Mouse (Mus musculus): ENCODE data around the gene Arhgap15. TPM values are rescaled to one million over a fixed set of nuclear protein-coding genes. Genes with fewer than 3 reads are reported as not detected.

Gene Arhgap15
- polyA plus RNA-seq, 1 experiment from 2014 or later: 0.38 TPM

- ATAC-seq (ENCODE audit: low FRiP score): no peak
- no peaks in the 10 kb centered on the region for H3K9me3 ChIP-seq
- H3K36me3 ChIP-seq (replicated peaks): no peaks in the 10 kb centered on the region
- H3K4me1 ChIP-seq: no peaks in the 10 kb centered on the region
- no peak overlapping the region for H3K4me3 ChIP-seq (replicated peaks)
- no peak overlapping the region for H3K27ac ChIP-seq
- WGBS: 45% methylated on average over 2 of the region's 2 CpGs
- H3K9ac ChIP-seq: no peak overlapping the region
- no peak overlapping the region for H3K4me2 ChIP-seq
- H3K27me3 ChIP-seq: no peaks in the 10 kb centered on the region
Observed at GRCm38 (mm10) chr2:44349101-44349500, 600.5 kb downstream of the Arhgap15 start.

- Histone ChIP-seq H3K9ac (no peak overlapping the region), H3K4me3 (replicated peaks) (no peak overlapping the region), H3K27me3 (peaks cover 3% of the 10 kb centered on the region; the same call in 1 of the 2 replicates), H3K9me3 (no peaks in the 10 kb centered on the region), H3K4me1 (no peaks in the 10 kb centered on the region), H3K4me2 (no peak overlapping the region), H3K36me3 (replicated peaks) (no peaks in the 10 kb centered on the region), H3K27ac (no peak overlapping the region)
- ATAC-seq (ENCODE audit: low FRiP score): no peak
- WGBS: 81% methylated on average over 7 of the region's 7 CpGs
Observed at GRCm38 (mm10) chr2:44352885-44353284, 604.3 kb downstream of the Arhgap15 start.

- Histone ChIP-seq H3K9ac (no peak overlapping the region), H3K27me3 (peaks cover 3% of the 10 kb centered on the region; the same call in 1 of the 2 replicates), H3K4me1 (no peaks in the 10 kb centered on the region), H3K9me3 (no peaks in the 10 kb centered on the region), H3K27ac (no peak overlapping the region), H3K4me2 (no peak overlapping the region), H3K36me3 (replicated peaks) (no peaks in the 10 kb centered on the region), H3K4me3 (replicated peaks) (no peak overlapping the region)
- WGBS: 90% methylated on average over 4 of the region's 4 CpGs
- no peak for ATAC-seq (ENCODE audit: low FRiP score)
Observed at GRCm38 (mm10) chr2:44353594-44353993, 605.0 kb downstream of the Arhgap15 start.

GRCm38 (mm10) chr2:44354786-44355185, 606.2 kb downstream of the Arhgap15 start:
- H3K27me3 ChIP-seq: peaks cover 3% of the 10 kb centered on the region; the same call in 1 of the 2 replicates
- WGBS: 89% methylated on average over 4 of the region's 4 CpGs
- no peaks in the 10 kb centered on the region for H3K9me3 ChIP-seq
- H3K4me1 ChIP-seq: no peaks in the 10 kb centered on the region
- no peak overlapping the region for H3K9ac ChIP-seq
- no peaks in the 10 kb centered on the region for H3K36me3 ChIP-seq (replicated peaks)
- no peak overlapping the region for H3K27ac ChIP-seq
- no peak overlapping the region for H3K4me2 ChIP-seq
- ATAC-seq (ENCODE audit: low FRiP score): no peak
- H3K4me3 ChIP-seq (replicated peaks): no peak overlapping the region

GRCm38 (mm10) chr2:44355316-44355715, 606.7 kb downstream of the Arhgap15 start:
- ATAC-seq (ENCODE audit: low FRiP score): no peak
- H3K4me3 ChIP-seq (replicated peaks): no peak overlapping the region
- H3K9me3 ChIP-seq: no peaks in the 10 kb centered on the region
- H3K27me3 ChIP-seq: peaks cover 3% of the 10 kb centered on the region; the same call in 1 of the 2 replicates
- 78% methylated on average over 11 of the region's 11 CpGs for WGBS
- H3K27ac ChIP-seq: no peak overlapping the region
- H3K4me1 ChIP-seq: no peaks in the 10 kb centered on the region
- H3K4me2 ChIP-seq: no peak overlapping the region
- no peaks in the 10 kb centered on the region for H3K36me3 ChIP-seq (replicated peaks)
- H3K9ac ChIP-seq: no peak overlapping the region

- no peak overlapping the region for H3K4me3 ChIP-seq (replicated peaks)
- H3K27me3 ChIP-seq: peaks cover 3% of the 10 kb centered on the region; the same call in 1 of the 2 replicates
- no peaks in the 10 kb centered on the region for H3K36me3 ChIP-seq (replicated peaks)
- H3K9me3 ChIP-seq: no peaks in the 10 kb centered on the region
- H3K4me1 ChIP-seq: no peaks in the 10 kb centered on the region
- H3K27ac ChIP-seq: no peak overlapping the region
- WGBS: 88% methylated on average over 5 of the region's 5 CpGs
- ATAC-seq (ENCODE audit: low FRiP score): no peak
- H3K4me2 ChIP-seq: no peak overlapping the region
- H3K9ac ChIP-seq: no peak overlapping the region
Observed at GRCm38 (mm10) chr2:44356248-44356886, 607.7 kb downstream of the Arhgap15 start.

GRCm38 (mm10) chr2:44356887-44357251, 608.2 kb downstream of the Arhgap15 start:
- no peak overlapping the region for H3K27ac ChIP-seq
- no peaks in the 10 kb centered on the region for H3K36me3 ChIP-seq (replicated peaks)
- H3K4me2 ChIP-seq: no peak overlapping the region
- no peak overlapping the region for H3K4me3 ChIP-seq (replicated peaks)
- H3K9ac ChIP-seq: no peak overlapping the region
- H3K27me3 ChIP-seq: peaks cover 3% of the 10 kb centered on the region; the same call in 1 of the 2 replicates
- 92% methylated on average over 6 of the region's 6 CpGs for WGBS
- H3K9me3 ChIP-seq: no peaks in the 10 kb centered on the region
- H3K4me1 ChIP-seq: no peaks in the 10 kb centered on the region
- ATAC-seq (ENCODE audit: low FRiP score): no peak

- no peak for ATAC-seq (ENCODE audit: low FRiP score)
- Histone ChIP-seq H3K4me2 (no peak overlapping the region), H3K9me3 (no peaks in the 10 kb centered on the region), H3K4me1 (no peaks in the 10 kb centered on the region), H3K27me3 (no peaks in the 10 kb centered on the region), H3K27ac (no peak overlapping the region), H3K36me3 (replicated peaks) (no peaks in the 10 kb centered on the region), H3K4me3 (replicated peaks) (no peak overlapping the region), H3K9ac (no peak overlapping the region)
- 88% methylated on average over 2 of the region's 2 CpGs for WGBS
Observed at GRCm38 (mm10) chr2:44380225-44380624, 631.6 kb downstream of the Arhgap15 start.

GRCm38 (mm10) chr2:44384541-44384940, 635.9 kb downstream of the Arhgap15 start:
- Histone ChIP-seq H3K9me3 (no peaks in the 10 kb centered on the region), H3K9ac (no peak overlapping the region), H3K4me2 (no peak overlapping the region), H3K27ac (no peak overlapping the region), H3K36me3 (replicated peaks) (no peaks in the 10 kb centered on the region), H3K4me3 (replicated peaks) (no peak overlapping the region), H3K4me1 (no peaks in the 10 kb centered on the region), H3K27me3 (no peaks in the 10 kb centered on the region)
- WGBS: 88% methylated on average over 6 of the region's 6 CpGs
- ATAC-seq (ENCODE audit: low FRiP score): no peak

GRCm38 (mm10) chr2:44389556-44389955, 640.9 kb downstream of the Arhgap15 start:
- H3K4me1 ChIP-seq: peaks cover 3% of the 10 kb centered on the region; the same call in 1 of the 2 replicates
- ATAC-seq (ENCODE audit: low FRiP score): no peak
- no peak overlapping the region for H3K9ac ChIP-seq
- H3K27me3 ChIP-seq: peaks cover 15% of the 10 kb centered on the region
- H3K9me3 ChIP-seq: no peaks in the 10 kb centered on the region
- no peak overlapping the region for H3K27ac ChIP-seq
- 62% methylated on average over 4 of the region's 4 CpGs for WGBS
- no peak overlapping the region for H3K4me3 ChIP-seq (replicated peaks)
- no peak overlapping the region for H3K4me2 ChIP-seq
- no peaks in the 10 kb centered on the region for H3K36me3 ChIP-seq (replicated peaks)

GRCm38 (mm10) chr2:44393789-44394188, 645.2 kb downstream of the Arhgap15 start:
- Histone ChIP-seq H3K9ac (no peak overlapping the region), H3K27me3 (peaks cover 15% of the 10 kb centered on the region), H3K36me3 (replicated peaks) (no peaks in the 10 kb centered on the region), H3K4me2 (no peak overlapping the region), H3K4me1 (peaks cover 19% of the 10 kb centered on the region), H3K9me3 (no peaks in the 10 kb centered on the region), H3K4me3 (replicated peaks) (no peak overlapping the region), H3K27ac (no peak overlapping the region)
- 90% methylated on average over 8 of the region's 8 CpGs for WGBS
- no peak for ATAC-seq (ENCODE audit: low FRiP score)

- Histone ChIP-seq H3K4me1 (peaks cover 19% of the 10 kb centered on the region), H3K36me3 (replicated peaks) (no peaks in the 10 kb centered on the region), H3K27ac (no peak overlapping the region), H3K4me3 (replicated peaks) (no peak overlapping the region), H3K4me2 (no peak overlapping the region), H3K9ac (no peak overlapping the region), H3K27me3 (peaks cover 15% of the 10 kb centered on the region), H3K9me3 (no peaks in the 10 kb centered on the region)
- WGBS: 4% methylated on average over 6 of the region's 6 CpGs
- ATAC-seq (ENCODE audit: low FRiP score): peak; percentile 53; the same call in 1 of the 2 replicates
Observed at GRCm38 (mm10) chr2:44394956-44395501, 646.4 kb downstream of the Arhgap15 start.

GRCm38 (mm10) chr2:44395577-44395976, 647.0 kb downstream of the Arhgap15 start:
- Histone ChIP-seq H3K27ac (no peak overlapping the region), H3K9ac (no peak overlapping the region), H3K4me3 (replicated peaks) (no peak overlapping the region), H3K36me3 (replicated peaks) (no peaks in the 10 kb centered on the region), H3K9me3 (no peaks in the 10 kb centered on the region), H3K4me2 (no peak overlapping the region), H3K27me3 (peaks cover 15% of the 10 kb centered on the region), H3K4me1 (peaks cover 19% of the 10 kb centered on the region)
- no peak for ATAC-seq (ENCODE audit: low FRiP score)
- WGBS: 71% methylated on average over 2 of the region's 2 CpGs
